Mouse (Mus musculus) cortical plate, adult 2 months (tissue): ENCODE results near the gene Zdhhc23.

Experiments used
- CTCF ChIP-seq: fragments of 200-500 bp; IDR thresholded peaks from 2 replicates; pipeline ENCODE4 v1.5.1; 2011; ENCODE audit warnings: mild to moderate bottlenecking, control low read depth, low read length; ENCODE audit not compliant: insufficient read depth; ENCODE audit errors: extremely low read depth
- POLR2A ChIP-seq: fragments of 200-500 bp; IDR thresholded peaks from 2 replicates; pipeline ENCODE4 v1.6.1; 2011; ENCODE audit warnings: mild to moderate bottlenecking, low read length, control low read depth; ENCODE audit not compliant: insufficient read depth; ENCODE audit errors: extremely low read depth

- no peak for TF ChIP-seq CTCF
- TF ChIP-seq POLR2A = no peak
Measured at GRCm38 (mm10) chr16:44016164-44016563, 36.6 kb upstream of the Zdhhc23 start.
